Mouse (Mus musculus): ENCODE data around the gene Lman2.

The Lman2 gene

GRCm38 (mm10) chr13:55371007-55371681 is 8.6 kb upstream of the Lman2 start:
- no peak for DNase-seq (ENCODE audit: low spot score)

- DNase-seq (ENCODE audit: low spot score), result no peak
Measured at GRCm38 (mm10) chr13:55370234-55370633, 7.7 kb upstream of the Lman2 start.

DNA sequence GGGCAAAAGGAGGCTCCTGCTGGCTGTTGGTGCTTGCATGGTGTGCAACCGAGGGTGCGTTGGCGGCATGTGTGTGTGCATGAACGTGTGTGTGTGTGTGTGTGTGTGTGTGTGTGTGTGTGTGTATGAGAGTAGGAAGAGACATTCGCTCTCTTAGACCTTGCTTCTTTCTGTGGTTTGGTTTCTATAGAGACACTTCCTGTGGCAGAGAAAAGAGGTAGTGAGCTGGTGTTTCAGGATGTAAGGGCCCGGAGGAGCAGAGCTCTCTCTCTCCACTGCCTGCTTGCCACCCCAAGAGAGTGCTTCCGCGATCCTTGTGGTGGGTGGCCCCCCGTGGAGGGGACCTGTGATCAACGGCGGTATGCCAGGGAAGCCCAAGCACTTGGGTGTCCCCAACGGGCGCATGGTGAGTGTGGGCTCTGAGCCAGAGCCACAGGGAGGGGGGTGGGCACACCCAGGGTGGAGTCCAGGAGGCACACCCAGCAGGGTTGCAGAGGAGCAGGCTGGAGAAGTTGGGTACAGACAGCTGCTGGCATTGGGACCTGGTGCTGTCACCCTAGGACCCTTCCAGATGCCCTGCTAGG is 7.0 kb upstream of the Lman2 start, which contains the start of gene Rgs14:
Gene Rgs14 (plus strand): TSS at position 202 of the 584 bp plus-strand sequence.
- no peak for DNase-seq (ENCODE audit: low spot score)

DNA sequence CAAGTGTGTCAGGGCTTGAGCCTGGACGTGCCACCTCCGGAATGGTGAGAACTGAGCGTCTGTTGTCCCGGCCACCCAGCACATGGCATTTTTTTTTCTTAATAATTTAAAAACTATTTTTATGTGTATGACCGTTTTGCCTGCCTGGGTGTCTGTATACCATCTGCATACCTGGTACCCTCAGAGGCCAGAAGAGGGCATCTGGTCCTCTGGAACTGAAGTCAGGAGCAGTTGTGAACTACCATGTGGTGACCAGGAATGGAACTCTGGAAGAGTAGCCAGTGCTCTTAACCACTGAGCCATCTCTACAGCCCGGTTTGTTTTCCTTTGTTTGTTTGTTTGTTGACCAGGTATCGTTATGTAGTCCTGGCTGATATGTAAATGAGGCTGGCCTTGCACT is 5.8 kb upstream of the Lman2 start:
- no peak for DNase-seq (ENCODE audit: low spot score)

DNA sequence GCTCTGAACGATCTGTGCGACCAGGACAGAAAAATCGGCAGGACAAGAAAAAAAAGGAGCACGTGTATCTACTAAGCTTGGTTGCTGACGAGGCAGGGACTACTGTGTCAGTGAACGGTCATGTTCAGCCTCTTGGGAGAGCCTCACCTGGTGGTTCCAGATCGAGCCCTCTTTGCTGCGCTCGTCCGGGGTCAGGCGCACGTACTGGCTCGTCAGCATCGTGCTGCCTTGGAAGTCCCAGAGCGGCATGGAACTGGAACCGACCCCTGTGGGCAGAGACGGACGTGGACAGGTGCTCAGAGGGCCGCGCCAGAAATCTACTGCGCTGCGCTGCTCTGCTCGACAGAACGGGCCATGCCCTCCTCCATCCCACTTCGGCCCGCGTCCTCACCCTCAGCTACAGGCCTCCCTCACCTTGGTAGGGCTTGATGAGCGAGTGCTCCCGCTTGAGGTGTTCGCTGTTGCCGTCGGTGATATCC is 570 bp downstream of the Lman2 start:
- DNase-seq (ENCODE audit: low spot score), result no peak

DNA sequence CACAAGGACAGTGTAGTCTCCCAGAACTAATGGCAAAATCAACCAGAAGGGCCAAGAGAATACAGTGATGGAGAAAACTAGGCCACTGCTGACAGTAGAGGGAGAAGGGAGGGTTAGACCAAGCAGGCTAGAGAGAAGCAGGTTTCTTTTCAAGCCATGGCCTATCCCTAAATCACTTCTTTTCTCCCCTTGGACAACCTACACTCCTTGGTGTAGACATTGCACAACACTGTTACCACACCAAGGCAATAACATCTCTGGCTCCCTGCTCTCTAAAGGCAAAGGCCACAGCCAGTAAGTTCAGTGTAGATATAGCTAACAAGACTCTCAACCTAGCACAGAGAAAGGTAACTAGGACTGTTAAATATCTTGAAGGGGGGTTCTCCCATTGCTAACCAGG is 1.4 kb downstream of the Lman2 start:
- DNase-seq (ENCODE audit: low spot score), result no peak

- no peak for DNase-seq (ENCODE audit: low spot score)
Measured at GRCm38 (mm10) chr13:55346745-55347144, 15.8 kb downstream of the Lman2 start.

GRCm38 (mm10) chr13:55344286-55344685 is 18.3 kb downstream of the Lman2 start:
- DNase-seq (ENCODE audit: low spot score), result no peak

DNA sequence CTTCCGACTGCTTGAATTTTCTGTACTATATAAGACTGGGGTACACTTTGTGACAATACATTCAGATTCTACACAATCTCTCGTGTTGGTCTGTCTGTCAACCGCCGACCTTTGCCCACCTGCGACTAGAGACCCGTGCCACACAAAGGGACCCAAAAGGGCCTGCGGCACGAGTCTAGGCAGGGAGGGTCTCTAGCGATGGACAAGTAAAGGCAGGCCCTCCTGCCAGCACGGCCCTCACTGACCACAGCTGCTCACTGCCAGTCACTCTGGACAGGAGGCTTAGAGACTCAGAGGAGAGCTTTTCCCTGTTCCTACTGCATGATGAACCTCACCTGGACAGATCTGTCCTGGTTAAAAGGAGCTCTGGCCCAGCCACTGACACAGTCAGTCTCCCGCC is 20.1 kb downstream of the Lman2 start:
- no peak for DNase-seq (ENCODE audit: low spot score)

- no peak for DNase-seq (ENCODE audit: low spot score)
Measured at GRCm38 (mm10) chr13:55339259-55339658, 23.3 kb downstream of the Lman2 start.

DNA sequence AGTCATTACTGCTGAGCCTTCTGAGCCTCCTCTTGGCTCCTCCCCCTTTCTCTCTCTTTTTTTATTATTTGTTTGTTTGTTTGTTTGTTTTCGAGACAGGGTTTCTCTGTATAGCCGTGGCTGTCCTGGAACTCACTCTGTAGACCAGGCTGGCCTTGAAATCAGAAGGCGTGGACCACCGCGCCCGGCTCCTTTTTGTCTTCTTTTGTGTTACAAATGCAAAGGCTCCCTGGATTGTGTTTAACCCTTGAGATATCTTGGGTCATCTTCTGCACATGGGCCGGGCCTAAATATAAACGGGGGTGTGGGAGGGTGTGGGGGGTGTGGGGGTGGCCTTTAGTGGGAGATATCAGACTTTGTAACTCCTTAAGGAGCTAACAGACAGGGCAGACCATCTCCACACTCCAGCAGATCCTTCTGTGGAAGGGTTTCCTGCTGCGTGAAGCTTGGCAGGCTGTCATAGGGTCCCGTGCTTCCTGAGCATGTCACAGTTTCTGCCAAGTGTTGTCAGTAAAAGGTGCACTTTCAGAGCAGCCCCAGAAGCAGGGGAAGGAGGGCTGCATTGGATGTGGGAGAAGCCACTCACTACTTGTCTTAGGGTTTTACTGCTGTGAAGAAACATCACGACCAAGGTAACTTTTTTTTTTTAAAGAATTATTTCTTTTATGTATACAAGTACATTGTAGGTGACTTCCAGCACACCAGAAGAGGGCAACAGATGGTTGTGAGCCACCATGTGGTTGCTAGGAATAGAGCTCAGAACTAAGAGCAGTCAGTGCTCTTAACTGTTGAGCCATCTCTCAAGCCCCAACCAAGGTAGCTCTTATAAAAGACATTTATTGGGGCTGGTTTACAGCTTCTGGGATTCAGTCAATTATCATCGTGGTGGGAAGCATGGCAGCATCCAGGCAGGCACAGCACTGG is 24.2 kb downstream of the Lman2 start:
- no peak for DNase-seq (ENCODE audit: low spot score)

- DNase-seq (ENCODE audit: low spot score), result no peak
Measured at GRCm38 (mm10) chr13:55337341-55337975, 25.1 kb downstream of the Lman2 start.

- no peak for DNase-seq (ENCODE audit: low spot score)
Measured at GRCm38 (mm10) chr13:55335701-55336100, 26.9 kb downstream of the Lman2 start.

DNA sequence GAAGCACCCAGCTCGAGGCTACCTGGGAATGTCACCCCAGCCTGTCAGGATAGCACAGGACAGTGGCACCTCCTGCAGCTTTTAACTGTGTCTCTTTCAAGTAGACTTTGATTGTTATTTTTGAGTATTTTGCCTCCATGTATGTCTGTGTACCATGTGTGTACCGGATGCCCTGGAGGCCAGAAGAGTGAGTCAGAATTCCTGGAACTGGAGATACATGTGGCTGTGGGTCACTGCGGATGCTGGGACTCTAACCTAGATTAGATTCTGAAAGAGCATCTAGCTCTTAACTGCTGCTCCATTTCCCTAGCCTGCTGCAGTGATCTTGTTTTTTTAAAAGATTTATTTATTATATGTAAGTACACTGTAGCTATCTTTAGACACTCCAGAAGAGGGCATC is 30.3 kb downstream of the Lman2 start:
- DNase-seq (ENCODE audit: low spot score), result no peak

- DNase-seq (ENCODE audit: low spot score), result no peak
Measured at GRCm38 (mm10) chr13:55330567-55331400, 31.8 kb downstream of the Lman2 start.

GRCm38 (mm10) chr13:55329683-55330566 is 32.7 kb downstream of the Lman2 start, which contains the start of gene Mxd3:
Mxd3 (minus strand) TSS chr13:55329823.
- peak; percentile 73 for DNase-seq (ENCODE audit: low spot score)

GRCm38 (mm10) chr13:55329109-55329682 is 33.4 kb downstream of the Lman2 start:
- DNase-seq (ENCODE audit: low spot score), result peak; percentile 22

DNA sequence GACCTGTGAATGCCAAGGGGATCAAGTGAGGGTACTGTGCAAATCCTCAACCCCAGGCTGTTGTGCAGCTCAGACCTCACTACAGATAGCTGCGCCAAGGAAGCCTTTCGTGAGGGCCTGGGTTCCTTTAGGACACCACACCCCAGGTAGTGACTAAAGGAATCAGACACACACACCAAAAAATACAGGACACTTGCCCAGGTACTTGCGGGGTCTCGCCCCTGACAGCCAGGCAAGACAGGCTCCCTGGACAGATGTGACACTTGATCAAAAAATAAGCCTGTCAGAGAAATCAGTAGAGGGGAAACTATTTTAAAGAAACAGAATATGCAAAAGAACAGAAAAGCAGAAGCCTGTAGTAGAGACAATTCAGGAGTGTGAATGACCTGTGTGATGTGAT is 33.9 kb downstream of the Lman2 start:
- no peak for DNase-seq (ENCODE audit: low spot score)

- DNase-seq (ENCODE audit: low spot score), result no peak
Measured at GRCm38 (mm10) chr13:55328171-55328570, 34.4 kb downstream of the Lman2 start.

GRCm38 (mm10) chr13:55327633-55328032 is 35.0 kb downstream of the Lman2 start:
- peak; percentile 78 for DNase-seq (ENCODE audit: low spot score)

Data from ovary, postnatal 14 days (tissue).